Mouse (Mus musculus) ovary, postnatal 10 days (tissue): Measurements from ENCODE around the gene Litaf.
"Not testable (repeated sequence)": the region's sequence is repeated elsewhere in the genome, so short reads cannot be mapped to it uniquely, and the experiment has no call there.

ENCODE experiments used
- DNase-seq: peaks from one replicate; pipeline ENCODE4 v3.0.0; 2022; ENCODE audit warnings: low spot score

Litaf gene

DNA sequence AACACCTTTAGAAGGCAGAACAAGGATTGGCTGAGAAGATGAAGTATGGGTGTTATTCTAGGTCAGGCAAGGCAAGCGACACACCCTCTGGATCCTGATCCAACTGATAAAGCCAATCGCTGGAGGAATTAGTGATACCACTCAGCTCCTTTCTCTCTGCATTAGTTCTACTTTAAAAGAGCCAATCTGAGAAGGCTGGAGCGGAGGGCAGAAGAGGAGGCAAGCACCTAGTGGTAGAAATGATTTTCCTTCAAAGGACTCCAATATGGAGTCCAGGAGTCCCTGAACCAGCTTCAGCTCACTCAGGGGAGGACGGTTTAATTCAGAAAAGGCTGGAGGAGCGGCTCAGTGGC is 74.2 kb downstream of the Litaf start:
- DNase-seq: no peak

DNA sequence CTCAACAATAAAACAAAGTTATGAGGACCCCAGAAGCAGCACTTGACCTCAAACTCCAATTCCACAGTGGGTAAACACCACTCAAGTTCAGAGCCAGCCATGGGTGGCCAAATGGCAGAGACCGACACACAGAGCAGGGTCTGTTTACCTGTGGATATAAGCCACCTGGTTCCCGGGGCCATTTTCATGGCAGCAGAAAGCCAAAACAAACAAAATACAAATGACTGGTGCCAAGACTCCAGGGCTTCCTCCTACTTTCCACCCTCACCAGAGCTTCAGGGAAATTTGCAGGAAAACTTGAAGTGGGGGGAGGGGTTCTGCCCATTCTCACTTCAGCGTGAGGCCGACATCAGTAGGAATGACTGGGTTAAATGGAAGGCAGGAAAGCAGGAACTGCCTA is 75.2 kb downstream of the Litaf start:
- DNase-seq: no peak

DNA sequence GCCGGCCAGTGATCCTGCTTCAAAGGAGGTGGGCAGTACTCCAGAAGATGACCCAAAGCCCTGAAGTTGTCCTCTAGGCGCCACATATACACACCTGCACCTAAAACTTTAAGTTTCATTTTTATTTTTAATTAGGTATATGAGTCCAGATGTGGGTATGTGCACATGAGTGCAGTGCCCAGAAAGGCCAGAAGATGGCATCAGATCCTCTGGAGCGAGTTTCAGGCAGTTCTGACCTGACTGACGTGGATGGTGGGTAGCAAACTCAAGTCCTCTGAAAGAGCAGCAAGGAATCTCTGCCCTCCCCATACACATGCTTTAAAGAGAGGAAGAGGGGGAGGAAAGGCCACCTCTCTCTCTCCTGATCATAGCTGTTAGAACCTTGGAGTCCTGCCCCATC is 76.1 kb downstream of the Litaf start:
- no peak for DNase-seq

DNA sequence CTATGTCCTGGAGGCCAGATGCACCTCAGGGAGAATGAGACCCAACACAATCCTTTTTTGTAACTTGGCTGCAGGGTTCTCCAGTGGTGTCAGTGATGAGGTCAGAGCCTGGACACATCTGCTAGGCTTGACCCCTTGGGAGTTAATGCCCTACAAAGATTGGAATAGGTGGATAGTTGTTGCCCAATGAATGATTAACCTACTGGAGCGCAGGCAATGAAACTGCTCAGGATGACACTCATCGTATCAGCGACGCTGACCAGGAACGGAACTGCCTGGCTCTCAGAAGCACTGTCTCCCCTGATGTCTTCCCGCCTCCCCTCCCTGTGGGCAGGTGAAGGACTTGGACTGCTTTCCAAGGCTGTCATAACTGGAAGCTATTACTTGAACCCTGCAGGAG is 76.6 kb downstream of the Litaf start:
- no peak for DNase-seq

DNA sequence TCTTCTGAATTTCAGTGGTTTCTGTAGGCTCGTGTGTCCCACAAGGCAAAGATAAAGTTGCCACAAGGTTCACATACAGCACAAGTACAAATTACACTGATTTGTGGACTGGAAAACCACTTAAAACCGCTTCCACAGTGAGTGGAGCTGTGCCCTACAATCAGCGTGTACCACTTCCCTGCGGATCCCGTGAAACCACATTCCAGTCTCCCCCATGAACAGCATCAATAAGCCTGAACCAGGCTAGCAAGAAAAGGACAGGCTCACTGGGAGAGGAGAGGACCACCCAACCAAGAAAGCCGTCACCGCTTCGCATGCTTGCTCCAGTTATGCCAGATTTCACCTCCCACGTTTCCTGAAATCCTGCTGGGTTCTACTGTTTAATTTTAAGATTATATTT is 77.7 kb downstream of the Litaf start:
- DNase-seq: no peak

DNA sequence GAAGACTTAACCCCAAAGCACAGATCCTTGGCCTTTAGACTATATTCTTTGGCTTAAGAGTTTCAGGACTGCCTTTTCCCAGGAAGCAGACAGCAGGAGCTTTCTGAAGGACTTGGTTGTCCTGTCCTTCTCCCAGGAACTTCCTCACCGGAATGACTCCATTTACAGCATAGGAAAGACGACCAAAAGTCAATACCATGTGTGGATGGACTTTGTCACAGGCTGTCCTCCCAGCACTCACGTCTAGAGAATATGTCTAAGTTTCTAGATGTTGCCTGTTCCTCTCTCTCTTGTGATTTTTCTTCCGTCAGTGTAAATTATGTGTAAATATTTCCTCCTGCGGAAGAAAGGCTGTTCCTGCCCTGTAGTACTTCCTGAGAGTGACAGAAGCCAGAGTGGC is 81.4 kb downstream of the Litaf start:
- no peak for DNase-seq

DNA sequence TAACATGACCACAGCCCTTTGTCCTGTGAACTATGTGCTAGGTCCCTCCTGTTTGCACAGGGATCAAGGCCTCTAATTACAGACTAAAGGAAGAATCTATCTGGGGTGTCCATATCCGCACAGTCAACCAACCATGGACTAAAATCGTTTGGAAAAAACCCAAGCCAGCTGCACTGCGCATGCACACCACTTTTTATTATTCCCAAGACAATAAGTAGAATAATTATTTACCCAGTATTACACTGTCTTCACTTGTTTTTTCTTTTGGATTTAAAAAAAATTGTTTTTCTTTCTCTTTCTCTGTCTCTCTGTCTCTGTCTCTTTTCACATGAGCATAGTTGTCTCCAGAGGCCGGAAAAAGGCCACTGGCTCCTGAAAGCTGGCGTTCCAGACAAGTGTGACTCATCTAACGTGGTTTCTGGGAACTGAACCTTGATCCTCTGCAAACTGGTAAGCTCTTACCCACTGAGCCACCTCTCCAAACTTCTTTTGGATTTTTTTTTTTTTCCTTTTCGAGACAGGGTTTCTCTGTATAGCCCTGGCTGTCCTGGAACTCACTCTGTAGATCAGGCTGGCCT is 84.4 kb downstream of the Litaf start:
- DNase-seq: no peak

DNA sequence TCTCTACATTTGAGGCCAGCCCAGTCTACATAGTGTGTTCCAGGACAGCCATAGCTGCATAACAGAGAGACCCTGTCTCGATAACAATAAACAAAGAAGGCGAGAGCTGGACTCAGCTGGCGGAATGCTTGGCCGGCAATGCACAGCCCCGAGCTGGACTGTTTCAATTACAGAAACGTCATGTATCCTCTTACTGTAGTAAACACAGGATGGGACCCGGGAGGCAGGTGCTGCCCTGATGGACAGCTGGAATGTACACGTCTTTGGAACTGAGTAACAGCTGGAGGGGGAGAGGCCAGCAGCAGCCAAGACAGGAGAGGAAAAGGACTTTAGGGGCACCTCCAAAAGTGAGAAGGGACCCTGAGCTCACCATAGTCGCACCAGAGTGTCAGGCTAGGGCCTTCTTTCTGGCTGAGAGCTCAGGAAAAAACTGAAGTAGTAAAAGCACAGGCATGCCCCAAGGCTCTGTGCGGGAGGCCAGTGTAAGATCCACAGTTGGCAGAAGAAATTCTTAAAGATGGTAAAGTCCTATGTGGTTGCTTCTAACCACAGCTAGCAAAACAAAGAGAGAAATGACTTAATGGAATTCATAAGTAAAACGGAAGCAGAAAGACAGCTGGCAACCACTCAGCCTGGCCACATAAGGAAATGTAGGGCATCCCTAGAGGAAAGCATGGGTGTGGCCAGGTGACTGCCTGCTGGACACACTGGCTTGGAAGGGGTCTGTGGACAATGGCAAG is 86.7 kb downstream of the Litaf start:
- DNase-seq: no peak

DNA sequence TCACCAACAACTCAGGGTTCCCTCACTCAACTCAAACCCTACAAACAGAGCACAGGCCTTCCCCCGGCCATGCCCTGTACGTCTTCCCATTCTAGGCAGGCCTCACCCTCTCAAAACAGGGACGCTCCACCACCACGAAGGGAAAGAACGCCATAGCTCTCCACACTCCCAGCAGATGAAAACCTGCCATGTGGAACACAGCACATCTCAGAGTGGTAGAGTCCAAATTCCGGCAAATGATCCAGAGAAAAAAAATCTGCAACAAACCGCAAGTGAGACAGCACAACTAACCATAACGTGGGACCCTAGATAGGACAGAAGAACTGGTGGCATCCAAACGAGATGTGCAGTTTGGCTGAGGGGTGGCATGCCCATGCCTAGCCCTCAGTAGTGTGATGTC is 88.1 kb downstream of the Litaf start:
- no peak for DNase-seq

DNA sequence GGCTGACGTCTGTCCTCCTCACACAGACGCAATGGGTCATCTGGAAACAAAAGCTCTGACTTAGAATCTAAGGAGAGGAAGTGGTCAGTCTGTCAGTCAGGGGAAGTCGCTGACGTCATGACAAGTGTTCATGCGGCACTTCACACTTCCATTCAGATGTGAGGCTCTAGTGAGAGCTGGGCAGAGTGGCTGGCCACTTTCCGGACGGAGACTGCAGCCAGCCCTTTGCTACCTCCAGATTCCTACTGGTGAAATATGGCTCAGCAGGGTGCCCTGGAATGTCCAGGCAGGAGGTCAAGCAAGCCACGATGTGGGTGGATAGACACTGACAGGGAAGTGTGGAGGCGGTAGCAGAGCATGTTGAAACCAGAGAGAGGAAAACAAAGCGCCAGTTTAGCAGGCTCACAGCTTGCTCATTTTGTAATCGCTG is 89.7 kb downstream of the Litaf start:
- DNase-seq: no peak

DNA sequence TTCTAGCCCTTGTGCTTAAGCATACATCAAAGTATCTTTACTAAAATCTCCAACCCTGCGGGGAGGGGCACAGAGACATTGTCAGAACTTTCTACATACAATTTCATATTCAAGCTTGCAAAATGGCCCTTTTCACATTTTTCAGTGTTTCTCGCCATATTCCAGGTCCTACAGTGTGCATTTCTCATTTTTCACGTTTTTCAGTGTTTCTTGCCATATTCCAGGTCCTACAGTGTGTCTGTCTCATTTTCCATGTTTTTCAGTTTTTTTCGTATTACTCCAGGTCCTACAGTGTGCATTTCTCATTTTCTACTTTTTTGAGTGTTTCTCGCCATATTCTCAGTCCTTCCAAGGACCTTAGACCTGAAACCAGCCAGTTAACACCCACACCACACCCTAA is 91.0 kb downstream of the Litaf start:
- no peak for DNase-seq

DNA sequence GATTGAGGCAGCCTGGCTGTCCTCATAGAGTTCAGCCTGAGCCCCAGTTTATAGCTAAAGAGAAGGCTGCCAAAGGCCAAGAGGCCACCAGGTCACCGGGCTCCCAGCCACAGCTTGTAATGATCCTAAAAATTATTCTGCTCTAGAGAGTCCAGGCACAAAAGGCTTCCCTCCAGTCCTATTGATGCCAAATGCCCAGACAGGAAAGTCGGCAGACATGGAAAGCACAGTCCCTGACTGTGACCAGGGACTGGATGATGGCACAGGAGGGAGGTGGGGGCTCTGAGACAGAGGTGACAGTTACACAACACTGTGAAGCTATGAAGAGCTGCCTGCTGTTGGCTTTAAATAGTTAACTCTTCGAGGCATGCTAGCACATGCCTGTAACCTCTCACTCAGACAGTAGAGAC is 91.9 kb downstream of the Litaf start:
- peak; percentile 51 for DNase-seq

DNA sequence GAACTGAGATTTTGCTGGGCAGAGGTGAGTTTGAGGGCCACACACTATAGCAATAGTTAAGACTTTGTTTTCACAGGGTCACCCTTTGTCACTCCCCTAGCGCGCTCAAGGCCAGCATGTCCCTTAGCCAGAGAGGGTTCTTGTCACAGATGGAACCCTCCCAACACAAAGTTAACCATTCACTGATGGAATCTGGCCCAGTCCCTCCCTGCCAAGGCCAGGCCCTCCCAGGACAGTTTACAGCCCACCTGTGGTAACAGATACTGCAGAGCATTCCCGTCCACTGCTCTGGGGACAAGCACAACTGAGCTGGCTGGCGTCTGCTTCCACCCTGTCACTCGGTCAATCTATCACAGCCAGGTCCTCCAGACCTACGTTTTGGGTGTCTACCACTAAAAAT is 93.7 kb downstream of the Litaf start:
- no peak for DNase-seq

DNA sequence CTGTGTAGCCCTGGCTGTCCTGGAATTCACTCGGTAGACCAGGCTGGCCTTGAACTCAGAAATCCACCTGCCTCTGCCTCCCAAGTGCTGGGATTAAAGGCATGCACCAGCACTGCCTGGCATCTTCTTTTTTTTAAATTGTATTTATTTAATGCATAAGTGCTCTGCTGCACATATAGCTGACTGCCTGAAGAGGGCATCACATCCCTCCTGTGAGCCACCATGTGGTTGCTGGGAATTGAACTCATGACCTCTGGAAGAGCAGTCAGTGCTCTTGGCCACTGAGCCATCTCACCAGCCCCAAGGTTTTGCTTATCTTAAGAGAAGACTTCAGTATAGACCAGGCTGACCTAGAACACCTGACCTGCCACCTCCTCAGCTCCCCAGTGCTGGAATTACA is 96.0 kb downstream of the Litaf start:
- not testable (repeated sequence) for DNase-seq

DNA sequence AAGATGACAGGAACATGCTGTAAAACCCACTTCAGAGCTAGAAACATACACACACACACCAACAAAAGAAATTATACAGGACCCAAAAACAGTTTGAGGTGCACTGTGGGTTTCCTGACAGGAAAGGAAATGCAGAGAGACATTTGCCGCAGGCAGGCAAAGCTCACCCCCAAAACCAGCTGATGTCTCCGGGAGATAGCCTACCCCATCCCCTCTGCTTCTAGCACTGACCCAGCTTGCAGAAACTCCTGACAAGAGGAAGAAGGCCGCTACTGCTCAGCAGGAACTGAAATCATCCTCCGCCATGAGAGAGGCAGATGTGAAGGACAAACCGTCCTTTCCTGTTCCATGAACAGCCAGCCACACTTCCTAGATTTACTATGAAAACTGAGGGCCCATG is 96.6 kb downstream of the Litaf start:
- DNase-seq: no peak

DNA sequence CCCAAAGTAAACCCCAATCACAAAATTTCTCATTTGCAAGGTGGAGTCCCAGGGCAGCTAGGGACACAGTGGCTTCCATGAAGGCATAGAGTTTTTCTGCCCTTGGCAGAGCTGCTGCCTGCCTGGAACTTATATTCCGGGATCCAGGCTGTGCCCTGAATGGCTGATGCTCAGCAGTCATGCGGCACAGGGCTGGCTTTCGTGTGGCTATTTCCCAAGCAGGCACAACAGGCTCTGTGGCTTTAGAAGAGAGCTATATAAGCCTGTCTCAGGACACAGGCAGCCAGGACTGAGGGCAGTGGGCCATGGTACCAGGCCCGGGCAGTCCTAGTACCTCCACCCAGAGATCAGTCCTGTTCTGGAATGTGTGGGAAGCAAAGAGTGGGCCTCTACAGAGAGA is 97.7 kb downstream of the Litaf start:
- no peak for DNase-seq

DNA sequence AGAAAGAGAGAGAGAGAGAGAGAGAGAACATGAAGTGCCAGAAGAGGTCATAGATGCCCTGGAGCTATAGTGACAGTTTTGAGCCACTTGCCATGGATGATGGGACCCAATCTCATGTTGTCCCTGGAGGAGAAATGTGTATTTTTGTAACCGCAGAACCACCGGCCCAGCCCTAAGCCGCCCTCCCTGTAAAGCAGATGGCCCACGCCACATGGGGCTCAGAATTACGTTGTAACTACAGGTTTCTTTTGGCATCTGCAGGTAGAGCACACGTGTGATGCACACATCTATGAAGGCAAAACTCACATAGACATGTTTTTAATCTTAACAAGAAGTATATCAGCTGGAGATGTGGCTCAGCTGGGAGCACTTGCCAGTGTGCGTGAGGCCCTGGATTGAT is 98.2 kb downstream of the Litaf start:
- no peak for DNase-seq

DNA sequence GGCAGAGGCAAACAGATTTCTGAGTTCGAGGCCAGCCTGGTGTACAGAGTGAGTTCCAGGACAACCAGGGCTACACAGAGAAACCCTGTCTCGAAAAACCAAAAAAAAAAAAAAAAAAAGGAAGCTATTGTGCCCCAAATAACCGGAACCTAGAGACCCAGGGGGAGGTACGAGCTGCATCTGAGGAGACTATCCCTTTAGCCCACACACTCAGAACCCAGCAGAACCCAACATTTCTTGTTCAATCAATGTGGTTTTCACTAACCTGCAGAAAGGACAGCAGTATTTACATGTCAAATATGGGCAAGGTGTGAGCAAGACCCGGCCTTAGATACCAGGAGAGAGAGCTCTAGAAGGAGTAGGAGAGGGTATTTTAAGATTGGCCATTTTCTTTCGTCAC is 98.9 kb downstream of the Litaf start:
- no peak for DNase-seq

DNA sequence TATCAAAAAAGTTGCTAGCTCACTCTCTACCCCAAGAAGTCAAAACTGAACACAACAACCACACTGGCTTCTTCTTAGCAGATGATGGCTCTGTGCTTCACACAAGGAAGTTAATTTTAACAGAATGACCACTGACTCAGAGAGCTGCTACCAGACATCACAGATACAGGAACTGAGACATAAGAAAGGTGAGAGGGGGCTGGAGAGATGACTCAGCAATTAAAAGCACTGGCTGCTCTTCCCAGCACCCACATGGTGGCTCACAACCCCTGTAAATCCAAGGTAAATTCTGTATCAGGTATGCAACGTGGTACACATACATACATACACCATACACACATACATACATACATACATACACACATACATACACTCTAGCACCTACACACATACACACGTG is 100.9 kb downstream of the Litaf start:
- no peak for DNase-seq

DNA sequence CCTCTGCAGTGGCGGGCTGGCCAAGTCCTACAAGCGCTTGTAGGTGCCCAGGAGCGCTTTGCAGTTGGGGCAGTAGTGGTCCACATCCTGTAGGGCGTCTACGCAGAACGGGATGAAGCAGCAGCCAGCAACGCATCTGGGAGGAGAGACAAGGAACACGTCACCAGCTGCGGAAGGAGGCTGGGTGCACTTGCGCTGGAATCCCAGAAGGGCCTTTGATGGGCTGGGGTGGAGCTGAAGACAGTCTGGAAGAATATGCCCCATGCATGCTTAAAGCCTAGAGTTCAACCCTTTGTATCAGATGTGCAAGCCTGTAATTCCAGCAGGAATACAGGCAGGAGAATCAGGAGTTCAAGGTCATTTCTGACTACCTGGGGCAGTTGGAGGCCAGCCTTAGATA is 105.0 kb downstream of the Litaf start:
- DNase-seq: no peak

DNA sequence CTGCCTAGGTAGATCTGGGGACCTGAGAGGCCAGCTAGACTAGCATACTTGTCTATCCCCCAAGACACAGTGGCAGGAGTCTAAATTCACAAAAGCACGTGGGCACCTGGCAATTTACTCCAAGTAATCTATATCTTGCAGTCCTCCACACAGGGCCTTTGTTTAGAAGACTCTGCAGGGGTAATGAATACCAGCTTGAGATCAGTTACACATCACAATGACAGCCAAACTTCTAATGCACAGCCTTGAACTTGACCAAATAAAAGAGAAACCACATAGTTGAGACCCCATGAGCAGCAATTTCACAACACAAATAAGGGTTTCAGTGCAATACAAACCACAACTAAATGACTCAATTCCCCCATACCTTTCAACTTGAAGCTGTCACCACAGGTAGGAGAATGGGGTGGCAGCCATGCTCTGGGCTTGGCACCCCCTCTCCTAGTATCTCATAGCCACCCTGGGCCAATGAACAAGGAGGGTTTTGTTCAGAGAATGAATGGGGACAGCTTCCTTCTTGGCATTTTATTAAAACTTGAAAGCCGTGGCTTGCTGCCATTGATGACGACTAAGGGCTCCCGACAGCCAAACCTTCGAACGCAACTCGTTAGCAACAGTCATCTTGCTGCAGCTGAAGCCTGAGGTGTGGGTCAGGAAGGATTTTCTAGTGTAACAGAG is 107.1 kb downstream of the Litaf start:
- no peak for DNase-seq

DNA sequence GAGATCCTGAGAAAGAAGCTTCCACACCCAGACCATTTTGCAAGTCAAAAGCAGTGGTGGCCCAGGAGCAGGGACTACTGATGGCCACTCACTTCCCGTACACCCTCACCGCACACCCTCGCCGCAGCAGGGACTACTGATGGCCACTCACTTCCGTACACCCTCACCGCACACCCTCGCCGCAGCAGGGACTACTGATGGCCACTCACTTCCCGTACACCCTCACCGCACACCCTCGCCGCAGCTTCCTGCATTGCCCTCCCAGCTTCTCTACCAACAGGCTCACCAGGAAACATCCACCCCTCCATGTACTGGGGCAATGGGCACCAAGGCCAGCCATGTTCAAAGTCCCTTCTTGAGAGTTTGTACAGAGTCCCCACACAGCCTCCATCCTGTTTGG is 107.7 kb downstream of the Litaf start:
- DNase-seq: not testable (repeated sequence)

DNA sequence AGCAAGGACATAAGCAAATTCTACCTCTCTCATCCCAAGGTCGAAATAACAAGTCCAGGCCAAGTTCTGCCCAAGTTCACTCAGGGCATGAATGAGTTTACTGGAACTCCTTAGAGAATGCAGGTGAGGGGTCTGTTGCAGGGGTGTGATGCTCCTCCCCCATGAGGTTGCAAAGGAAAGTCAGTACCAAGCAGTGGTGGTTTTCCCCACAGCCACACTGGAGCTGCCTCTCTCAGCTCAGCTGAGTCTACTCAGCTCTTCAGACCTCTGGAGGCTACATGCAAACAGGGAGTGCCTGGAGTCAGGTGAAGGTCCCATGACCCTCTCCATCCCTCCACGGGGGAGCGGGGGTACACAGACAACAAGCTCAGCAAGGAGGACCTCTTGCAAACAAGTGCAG is 108.2 kb downstream of the Litaf start:
- DNase-seq: no peak
